Mouse (Mus musculus): ENCODE data around the gene Lix1. TPM values are rescaled to one million over a fixed set of nuclear protein-coding genes. Genes with fewer than 3 reads are reported as not detected.

Gene Lix1
- polyA plus RNA-seq, 3 experiments from 2014 or later: 0.39 TPM; not detected in 2

GRCm38 (mm10) chr17:17498848-17499247 lies 96.4 kb downstream of the Lix1 start:
- ATAC-seq: no peak

GRCm38 (mm10) chr17:17499278-17499677 lies 96.8 kb downstream of the Lix1 start:
- no peak for ATAC-seq

- ATAC-seq: no peak
These were observed 104.2 kb downstream of the Lix1 start for GRCm38 (mm10) chr17:17506677-17507076.

Other genes starting within 250 kb of the Lix1 start
- 10 to 100 TPM; 29.9 to 34.5 (median 31.8) TPM for gene Riok2, start 28.4 kb upstream of the Lix1 start, polyA plus RNA-seq (2017; shearing (Covaris generic))
- 10 to 100 TPM; 33.9 to 38.6 (median 36.0) TPM for gene Lnpep, start 222.4 kb downstream of the Lix1 start, polyA plus RNA-seq (2017; shearing (Covaris generic))